Mouse (Mus musculus): ENCODE results near the gene Usp7.

- TF ChIP-seq CTCF (IDR thresholded peaks at IDR 0.05; ENCODE audit: low read depth): no peak
- no peak for TF ChIP-seq EP300 (IDR thresholded peaks at IDR 0.05; ENCODE audit: low read depth)
Measured at GRCm38 (mm10) chr16:8840557-8840956, 48.4 kb upstream of the Usp7 start.

Data from liver, embryonic 14.5 days (tissue).